Mouse (Mus musculus) myocyte (in vitro differentiated cells): Measurements from ENCODE around the gene Ralgps1.
A peak's percentile ranks its signal among the peaks of the same experiment; 100 is the strongest.

Experiments
- CEBPB ChIP-seq: IDR thresholded peaks from 2 replicates; pipeline ENCODE4 v1.6.1; 2011; ENCODE audit warnings: mild to moderate bottlenecking, moderate library complexity; ENCODE audit not compliant: poor library complexity, insufficient read depth, severe bottlenecking
- E2F4 ChIP-seq: IDR thresholded peaks from one replicate; pipeline ENCODE4 v1.6.1; 2011; ENCODE audit warnings: mild to moderate bottlenecking, control low read depth, moderate library complexity; ENCODE audit not compliant: insufficient read depth
- MAX ChIP-seq: IDR thresholded peaks from one replicate; pipeline ENCODE4 v1.6.1; 2011; ENCODE audit warnings: low read depth, mild to moderate bottlenecking, control low read depth
- MYOD1 ChIP-seq, 3 experiments: IDR thresholded peaks; one replicate each; pipeline ENCODE4 v1.6.1; 2011; ENCODE audit warnings: control low read depth in 2 of 3, low read depth in 2 of 3, mild to moderate bottlenecking in 2 of 3, moderate library complexity in 1 of 3; ENCODE audit not compliant: insufficient read length in 2 of 3, control insufficient read depth in 1 of 3
- MYOG ChIP-seq, 3 experiments: IDR thresholded peaks; one replicate each; pipeline ENCODE4 v1.6.1; 2011; ENCODE audit warnings: control low read depth in 2 of 3, low read depth in 2 of 3, mild to moderate bottlenecking in 2 of 3; ENCODE audit not compliant: insufficient read length in 2 of 3, control insufficient read depth in 1 of 3, insufficient read depth in 1 of 3
- POLR2A ChIP-seq: IDR thresholded peaks from one replicate; pipeline ENCODE4 v1.6.1; 2011; ENCODE audit warnings: low read depth, mild to moderate bottlenecking, control low read depth, moderate library complexity; ENCODE audit not compliant: insufficient read length
- POLR2AphosphoS2 ChIP-seq: IDR thresholded peaks from one replicate; pipeline ENCODE4 v1.6.1; 2011; ENCODE audit warnings: low read depth, control low read depth; ENCODE audit not compliant: insufficient read length
- REST ChIP-seq: IDR thresholded peaks from one replicate; pipeline ENCODE4 v1.6.1; 2011; ENCODE audit warnings: mild to moderate bottlenecking, control low read depth, moderate library complexity; ENCODE audit not compliant: insufficient read depth, insufficient read length
- TCF12 ChIP-seq: IDR thresholded peaks from one replicate; pipeline ENCODE4 v1.6.1; 2011; ENCODE audit warnings: mild to moderate bottlenecking, control low read depth; ENCODE audit not compliant: poor library complexity, insufficient read depth, severe bottlenecking
- TCF3 ChIP-seq: IDR thresholded peaks from one replicate; pipeline ENCODE4 v1.6.1; 2011; ENCODE audit warnings: low read depth, control low read depth; ENCODE audit not compliant: insufficient read length
- USF1 ChIP-seq: IDR thresholded peaks from one replicate; pipeline ENCODE4 v1.6.1; 2011; ENCODE audit warnings: low read depth, mild to moderate bottlenecking, control low read depth, moderate library complexity

DNA sequence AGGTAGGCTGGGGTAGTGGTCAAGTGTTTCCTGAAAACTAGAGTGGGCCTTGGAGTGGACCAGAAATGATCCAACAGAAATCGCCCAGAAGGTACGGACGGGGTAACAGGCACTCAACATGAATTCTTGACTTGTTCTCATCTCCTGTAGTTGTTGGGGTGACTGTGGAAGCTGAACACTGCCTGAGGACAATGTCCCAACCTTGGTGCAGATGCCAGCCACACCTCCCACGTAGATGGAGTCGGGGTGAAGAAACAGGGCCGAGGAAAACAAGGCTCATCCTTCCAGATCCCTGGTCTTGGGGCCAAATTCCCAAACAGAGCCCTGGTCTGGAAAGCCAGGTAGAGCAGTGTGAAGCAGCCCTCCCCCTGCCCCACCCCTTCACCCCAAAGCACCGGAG, 122.7 kb downstream of the Ralgps1 start:
- TF ChIP-seq POLR2A (no peak), MAX (no peak), MYOG (IDR thresholded peaks at IDR 0.05; ENCODE audit: control insufficient read depth in 1 of 3, insufficient read depth in 1 of 3, insufficient read length in 2 of 3, low read depth in 2 of 3) (no peak), REST (no peak), USF1 (no peak), TCF12 (no peak), E2F4 (no peak), CEBPB (no peak), MYOD1 (IDR thresholded peaks at IDR 0.05; ENCODE audit: control insufficient read depth in 1 of 3, insufficient read length in 2 of 3, low read depth in 2 of 3) (no peak), POLR2AphosphoS2 (peak; percentile 42), TCF3 (no peak)
